Mouse (Mus musculus): ENCODE results near the gene Npsr1. TPM values are rescaled to one million over a fixed set of nuclear protein-coding genes. Genes with fewer than 3 reads are reported as not detected.

The Npsr1 gene
- 0.27 and 0.55 TPM in 2 replicates for polyA plus RNA-seq (2014; fragmentation: Nextera tagmentation; extraction: Ambion mirVana)

DNA sequence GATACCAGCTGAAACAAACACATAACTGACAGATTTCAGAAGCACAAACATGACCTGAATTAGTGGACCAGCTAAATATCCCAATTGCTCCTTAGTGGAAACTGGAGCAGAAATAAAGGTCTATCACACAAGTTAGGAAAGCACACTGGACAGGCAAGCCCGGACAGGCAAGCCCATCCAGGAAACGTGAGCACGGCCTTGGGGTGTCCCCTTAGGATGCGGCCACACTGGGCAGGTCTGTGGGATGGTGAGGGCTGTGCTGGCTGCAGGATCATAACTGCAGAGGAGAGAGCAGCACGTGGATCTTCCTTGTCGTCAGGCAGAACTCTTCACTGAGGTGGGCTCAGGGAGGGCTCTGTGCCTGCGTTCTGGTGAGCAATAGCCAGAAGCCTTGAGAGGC lies at the start of gene Npsr1:
TSS of gene Npsr1 (plus strand) at position 301 of the 400 bp plus-strand sequence.
- Histone ChIP-seq H3K4me2 (ENCODE audit: low read length) (no peak within 1 kb of the TSS), H3K9ac (ENCODE audit: low read length) (no peak within 1 kb of the TSS), H3K27me3 (replicated peaks; ENCODE audit: control insufficient read depth, insufficient read depth, low read length) (no peaks in the 10 kb centered on the region), H3K9me3 (replicated peaks; ENCODE audit: control insufficient read depth, low read length) (no peaks in the 10 kb centered on the region), H3K27ac (ENCODE audit: low read depth, low read length) (no peak within 1 kb of the TSS), H3K4me1 (ENCODE audit: control insufficient read depth, insufficient read depth, low read length) (no peaks in the 10 kb centered on the region), H3K36me3 (ENCODE audit: control insufficient read depth, insufficient read depth, low read length) (no peaks in the 10 kb centered on the region), H3K4me3 (ENCODE audit: low read depth, low read length) (no peak within 1 kb of the TSS)
- ATAC-seq (no peak), DNase-seq (ENCODE audit: low spot score) (no peak)
- 72% methylated on average over 7 of the region's 7 CpGs for WGBS

DNA sequence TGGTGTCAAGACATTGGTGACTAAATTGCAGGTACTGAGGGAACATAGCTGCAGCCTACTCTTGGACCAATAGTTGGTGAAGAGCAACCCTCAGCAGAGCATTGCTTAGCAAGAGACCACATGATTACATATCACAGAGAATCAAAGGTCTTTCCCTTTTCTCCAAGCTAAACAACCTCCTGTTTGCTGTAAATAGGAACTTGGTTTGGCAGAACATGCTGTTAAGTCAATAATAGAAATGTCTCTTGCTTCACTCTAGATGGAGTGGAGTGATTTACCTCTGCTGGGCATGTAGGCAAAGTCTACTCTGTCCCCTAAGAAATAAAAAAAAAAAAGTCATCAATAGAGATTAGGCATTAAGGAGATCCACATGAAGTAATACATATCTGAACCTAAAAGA lies 46.3 kb upstream of the Npsr1 start:
- ATAC-seq (no peak), DNase-seq (ENCODE audit: low spot score) (no peak)
- H3K4me3 ChIP-seq (ENCODE audit: low read depth, low read length), result no peak overlapping the region
- H3K36me3 ChIP-seq (ENCODE audit: control insufficient read depth, insufficient read depth, low read length), result no peaks in the 10 kb centered on the region
- H3K27ac ChIP-seq (ENCODE audit: low read depth, low read length), result no peak overlapping the region
- no peak overlapping the region for H3K4me2 ChIP-seq (ENCODE audit: low read length)
- H3K27me3 ChIP-seq (replicated peaks; ENCODE audit: control insufficient read depth, insufficient read depth, low read length), result no peaks in the 10 kb centered on the region
- no peaks in the 10 kb centered on the region for H3K9me3 ChIP-seq (replicated peaks; ENCODE audit: control insufficient read depth, low read length)
- no peak overlapping the region for H3K9ac ChIP-seq (ENCODE audit: low read length)
- no peaks in the 10 kb centered on the region for H3K4me1 ChIP-seq (ENCODE audit: control insufficient read depth, insufficient read depth, low read length)

DNA sequence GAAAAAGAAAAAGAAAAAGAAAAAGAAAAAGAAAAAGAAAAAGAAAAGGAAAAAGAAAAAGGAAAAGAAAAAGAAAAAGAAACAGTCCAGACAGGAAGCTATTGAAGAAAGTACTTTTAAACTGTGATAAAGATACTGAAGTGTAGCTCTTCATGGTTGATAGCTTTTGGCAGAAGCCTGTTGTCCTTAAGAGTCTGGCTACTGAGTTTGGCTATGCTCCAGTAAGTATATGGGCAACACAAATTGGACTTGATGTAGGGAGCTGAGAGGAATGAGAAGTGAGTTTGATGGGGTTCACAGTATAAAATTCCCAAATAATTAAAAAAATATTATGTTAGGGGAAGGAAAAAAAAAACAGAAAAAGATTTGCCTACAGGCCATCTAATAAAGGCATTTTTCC lies 34.5 kb upstream of the Npsr1 start:
- H3K36me3 ChIP-seq (ENCODE audit: control insufficient read depth, insufficient read depth, low read length), result no peaks in the 10 kb centered on the region
- DNase-seq (ENCODE audit: low spot score) (peak; percentile 31), ATAC-seq (no peak)
- H3K4me1 ChIP-seq (ENCODE audit: control insufficient read depth, insufficient read depth, low read length), result no peaks in the 10 kb centered on the region
- no peak overlapping the region for H3K4me2 ChIP-seq (ENCODE audit: low read length)
- H3K27ac ChIP-seq (ENCODE audit: low read depth, low read length), result no peak overlapping the region
- no peaks in the 10 kb centered on the region for H3K9me3 ChIP-seq (replicated peaks; ENCODE audit: control insufficient read depth, low read length)
- no peaks in the 10 kb centered on the region for H3K27me3 ChIP-seq (replicated peaks; ENCODE audit: control insufficient read depth, insufficient read depth, low read length)
- no peak overlapping the region for H3K4me3 ChIP-seq (ENCODE audit: low read depth, low read length)
- H3K9ac ChIP-seq (ENCODE audit: low read length), result no peak overlapping the region

DNA sequence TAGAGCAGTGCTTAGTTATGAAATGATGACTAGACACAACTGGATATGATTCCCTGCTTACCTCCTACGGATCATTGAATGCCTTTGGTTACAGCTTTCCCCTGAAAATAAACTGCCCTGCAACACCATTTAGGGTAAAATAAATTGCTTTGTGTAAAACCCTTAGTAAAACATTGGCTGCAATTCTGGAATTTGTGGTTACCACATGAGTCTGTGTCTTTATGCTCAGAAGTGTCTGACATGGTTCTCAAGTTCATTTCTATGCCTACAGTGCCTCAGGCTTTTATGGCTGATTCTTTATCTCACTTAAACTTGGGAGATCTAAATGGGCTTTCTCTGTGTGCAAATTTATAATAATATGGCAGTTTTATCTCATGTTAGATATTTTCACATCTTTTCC lies 26.1 kb upstream of the Npsr1 start:
- Histone ChIP-seq H3K27ac (ENCODE audit: low read depth, low read length) (no peak overlapping the region), H3K9ac (ENCODE audit: low read length) (no peak overlapping the region), H3K27me3 (replicated peaks; ENCODE audit: control insufficient read depth, insufficient read depth, low read length) (no peaks in the 10 kb centered on the region), H3K36me3 (ENCODE audit: control insufficient read depth, insufficient read depth, low read length) (no peaks in the 10 kb centered on the region), H3K4me2 (ENCODE audit: low read length) (no peak overlapping the region), H3K9me3 (replicated peaks; ENCODE audit: control insufficient read depth, low read length) (no peaks in the 10 kb centered on the region), H3K4me3 (ENCODE audit: low read depth, low read length) (no peak overlapping the region), H3K4me1 (ENCODE audit: control insufficient read depth, insufficient read depth, low read length) (no peaks in the 10 kb centered on the region)
- ATAC-seq (no peak), DNase-seq (ENCODE audit: low spot score) (no peak)
- WGBS, result 86% methylated on average over 1 of the region's 1 CpGs

DNA sequence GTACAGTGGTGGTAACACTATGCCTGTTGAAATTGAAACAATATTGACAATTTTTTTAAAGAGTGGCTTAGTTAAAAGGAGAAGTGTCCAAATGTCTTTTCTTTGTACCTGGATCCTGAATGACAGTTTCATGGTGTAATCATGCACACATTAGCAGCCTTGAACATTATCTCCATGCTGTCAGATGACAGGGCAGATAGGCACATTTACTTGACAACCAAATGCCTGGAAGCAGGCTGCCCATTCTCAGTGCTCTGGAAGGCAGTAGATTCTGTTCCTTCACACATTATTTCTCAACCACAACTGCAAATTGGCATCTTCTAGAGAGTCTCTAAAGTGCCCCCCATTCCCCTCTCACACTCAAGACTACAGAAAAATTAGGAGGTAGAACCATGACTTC lies 20.2 kb upstream of the Npsr1 start:
- H3K9ac ChIP-seq (ENCODE audit: low read length), result no peak overlapping the region
- H3K27me3 ChIP-seq (replicated peaks; ENCODE audit: control insufficient read depth, insufficient read depth, low read length), result no peaks in the 10 kb centered on the region
- DNase-seq (ENCODE audit: low spot score), result no peak
- H3K9me3 ChIP-seq (replicated peaks; ENCODE audit: control insufficient read depth, low read length), result no peaks in the 10 kb centered on the region
- H3K36me3 ChIP-seq (ENCODE audit: control insufficient read depth, insufficient read depth, low read length), result no peaks in the 10 kb centered on the region
- H3K4me2 ChIP-seq (ENCODE audit: low read length), result no peak overlapping the region
- ATAC-seq, result no peak
- no peak overlapping the region for H3K4me3 ChIP-seq (ENCODE audit: low read depth, low read length)
- H3K4me1 ChIP-seq (ENCODE audit: control insufficient read depth, insufficient read depth, low read length), result no peaks in the 10 kb centered on the region
- H3K27ac ChIP-seq (ENCODE audit: low read depth, low read length), result no peak overlapping the region

DNA sequence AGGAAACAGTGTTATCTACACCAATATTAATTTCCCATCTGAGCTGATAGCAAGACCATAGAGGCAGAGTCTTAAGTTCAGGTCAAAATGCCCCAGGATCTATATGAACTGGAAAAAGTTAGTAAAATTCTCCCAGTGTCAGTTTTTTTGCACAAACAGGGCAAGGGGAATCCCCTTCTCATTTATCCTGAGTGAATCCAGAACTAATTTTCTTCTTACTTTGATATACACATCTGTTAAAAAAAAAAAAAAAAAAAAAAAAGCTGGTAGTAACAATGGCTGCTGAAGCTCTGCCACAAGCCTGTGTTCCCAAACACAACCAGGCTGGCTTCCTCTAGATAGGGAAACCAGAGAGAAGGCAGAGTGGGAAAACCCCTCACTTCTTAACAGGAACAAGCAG lies 5.9 kb upstream of the Npsr1 start:
- no peak overlapping the region for H3K9ac ChIP-seq (ENCODE audit: low read length)
- no peak overlapping the region for H3K27ac ChIP-seq (ENCODE audit: low read depth, low read length)
- H3K36me3 ChIP-seq (ENCODE audit: control insufficient read depth, insufficient read depth, low read length), result no peaks in the 10 kb centered on the region
- no peak overlapping the region for H3K4me3 ChIP-seq (ENCODE audit: low read depth, low read length)
- DNase-seq (ENCODE audit: low spot score), result no peak
- H3K4me2 ChIP-seq (ENCODE audit: low read length), result no peak overlapping the region
- H3K27me3 ChIP-seq (replicated peaks; ENCODE audit: control insufficient read depth, insufficient read depth, low read length), result no peaks in the 10 kb centered on the region
- no peaks in the 10 kb centered on the region for H3K4me1 ChIP-seq (ENCODE audit: control insufficient read depth, insufficient read depth, low read length)
- no peak for ATAC-seq
- no peaks in the 10 kb centered on the region for H3K9me3 ChIP-seq (replicated peaks; ENCODE audit: control insufficient read depth, low read length)

DNA sequence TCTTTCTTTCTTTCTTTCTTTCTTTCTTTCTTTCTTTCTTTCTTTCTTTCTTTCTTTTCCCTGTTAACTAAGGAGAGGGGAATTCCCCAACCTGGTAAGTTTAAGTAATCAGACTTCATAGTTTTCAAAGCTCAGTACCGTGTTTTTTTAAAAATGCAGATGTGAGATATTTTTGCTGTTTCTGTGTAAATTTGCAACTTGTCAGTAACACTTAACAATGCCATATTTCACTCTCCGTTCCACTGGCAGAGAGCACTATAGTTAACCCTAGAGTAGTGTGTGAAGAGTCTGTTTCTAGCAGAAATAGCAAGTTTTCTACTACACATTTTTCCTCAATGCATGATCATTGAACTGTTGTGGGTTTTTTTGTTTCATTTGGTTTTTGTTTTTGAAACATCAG lies 730 bp downstream of the Npsr1 start:
- no peak overlapping the region for H3K9ac ChIP-seq (ENCODE audit: low read length)
- no peaks in the 10 kb centered on the region for H3K27me3 ChIP-seq (replicated peaks; ENCODE audit: control insufficient read depth, insufficient read depth, low read length)
- WGBS, result 73% methylated on average over 2 of the region's 2 CpGs

DNA sequence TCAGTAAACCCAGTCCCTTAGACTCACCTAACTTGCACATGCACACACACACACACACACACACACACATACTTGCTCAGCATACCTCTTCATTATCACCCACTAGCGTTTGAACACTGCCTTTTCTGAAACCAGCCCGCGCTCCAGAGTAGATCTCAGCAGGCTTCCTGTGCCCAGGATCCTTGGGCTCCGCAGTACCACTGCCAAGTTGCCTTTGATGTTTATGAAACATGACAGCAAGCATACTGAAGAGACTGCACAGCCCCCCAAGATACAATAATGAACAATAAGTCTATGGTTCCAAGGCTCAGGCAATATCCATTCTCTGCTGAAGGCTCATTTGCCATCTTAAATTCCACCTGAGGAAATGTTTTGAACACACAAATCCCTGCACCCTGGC lies 1.8 kb downstream of the Npsr1 start:
- no peak overlapping the region for H3K4me2 ChIP-seq (ENCODE audit: low read length)
- no peaks in the 10 kb centered on the region for H3K4me1 ChIP-seq (ENCODE audit: control insufficient read depth, insufficient read depth, low read length)
- H3K36me3 ChIP-seq (ENCODE audit: control insufficient read depth, insufficient read depth, low read length), result no peaks in the 10 kb centered on the region
- H3K27ac ChIP-seq (ENCODE audit: low read depth, low read length), result no peak overlapping the region
- DNase-seq (ENCODE audit: low spot score) (no peak), ATAC-seq (no peak)
- no peak overlapping the region for H3K4me3 ChIP-seq (ENCODE audit: low read depth, low read length)
- H3K9ac ChIP-seq (ENCODE audit: low read length), result no peak overlapping the region
- WGBS, result 71% methylated on average over 4 of the region's 4 CpGs
- H3K9me3 ChIP-seq (replicated peaks; ENCODE audit: control insufficient read depth, low read length), result no peaks in the 10 kb centered on the region
- H3K27me3 ChIP-seq (replicated peaks; ENCODE audit: control insufficient read depth, insufficient read depth, low read length), result no peaks in the 10 kb centered on the region

More for the DNA sequence above, 730 bp downstream of the Npsr1 start:
- Histone ChIP-seq H3K9me3 (replicated peaks; ENCODE audit: control insufficient read depth, low read length) (no peaks in the 10 kb centered on the region), H3K36me3 (ENCODE audit: control insufficient read depth, insufficient read depth, low read length) (no peaks in the 10 kb centered on the region), H3K4me2 (ENCODE audit: low read length) (no peak overlapping the region), H3K4me1 (ENCODE audit: control insufficient read depth, insufficient read depth, low read length) (no peaks in the 10 kb centered on the region), H3K27ac (ENCODE audit: low read depth, low read length) (no peak overlapping the region), H3K4me3 (ENCODE audit: low read depth, low read length) (no peak overlapping the region)
- DNase-seq (ENCODE audit: low spot score) (no peak), ATAC-seq (no peak)

DNA sequence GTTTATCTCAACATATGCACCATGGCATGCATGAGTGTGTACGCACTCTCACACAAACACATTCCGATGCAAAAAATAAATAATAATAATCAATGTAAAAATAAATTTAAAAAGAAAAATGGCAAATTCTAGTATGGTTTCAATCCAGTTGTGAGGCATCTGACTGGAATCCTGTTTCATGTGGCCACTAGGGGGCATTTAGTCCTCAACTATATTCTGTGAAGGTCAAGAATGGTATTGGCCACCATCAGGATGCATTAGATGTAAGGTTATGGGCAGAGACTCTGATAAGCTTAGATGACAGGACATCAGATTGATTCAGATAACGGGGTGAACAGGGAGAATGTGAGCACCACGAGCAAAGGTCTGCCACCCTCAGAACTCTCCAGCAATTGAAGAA lies 21.6 kb downstream of the Npsr1 start:
- no peak overlapping the region for H3K4me2 ChIP-seq (ENCODE audit: low read length)
- H3K27me3 ChIP-seq (replicated peaks; ENCODE audit: control insufficient read depth, insufficient read depth, low read length), result no peaks in the 10 kb centered on the region
- H3K9ac ChIP-seq (ENCODE audit: low read length), result no peak overlapping the region
- DNase-seq (ENCODE audit: low spot score) (peak; percentile 76), ATAC-seq (peak; percentile 46)
- no peak overlapping the region for H3K4me3 ChIP-seq (ENCODE audit: low read depth, low read length)
- no peaks in the 10 kb centered on the region for H3K36me3 ChIP-seq (ENCODE audit: control insufficient read depth, insufficient read depth, low read length)
- 57% methylated on average over 4 of the region's 4 CpGs for WGBS
- no peaks in the 10 kb centered on the region for H3K9me3 ChIP-seq (replicated peaks; ENCODE audit: control insufficient read depth, low read length)
- no peak overlapping the region for H3K27ac ChIP-seq (ENCODE audit: low read depth, low read length)
- no peaks in the 10 kb centered on the region for H3K4me1 ChIP-seq (ENCODE audit: control insufficient read depth, insufficient read depth, low read length)

DNA sequence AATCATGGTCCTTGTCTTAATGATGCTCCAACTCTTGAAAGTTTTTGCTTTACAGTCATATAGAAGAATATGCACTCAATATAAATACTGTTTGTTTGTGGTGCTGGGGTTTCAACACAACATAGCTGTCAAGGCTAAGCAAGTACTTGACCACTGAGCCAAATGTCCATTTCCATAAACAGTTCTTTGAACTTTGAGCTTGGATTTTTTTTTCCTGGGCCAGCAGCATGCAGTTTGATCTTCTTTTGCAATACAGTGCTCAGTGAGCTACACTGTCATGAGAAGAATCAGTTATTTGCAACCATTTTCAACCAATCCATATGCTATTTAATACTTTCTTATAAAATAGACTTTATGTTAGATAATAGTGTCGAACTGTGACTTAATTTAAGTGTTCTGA lies 35.3 kb downstream of the Npsr1 start:
- Histone ChIP-seq H3K4me2 (ENCODE audit: low read length) (no peak overlapping the region), H3K9me3 (replicated peaks; ENCODE audit: control insufficient read depth, low read length) (no peaks in the 10 kb centered on the region), H3K4me3 (ENCODE audit: low read depth, low read length) (no peak overlapping the region), H3K27ac (ENCODE audit: low read depth, low read length) (no peak overlapping the region), H3K27me3 (replicated peaks; ENCODE audit: control insufficient read depth, insufficient read depth, low read length) (no peaks in the 10 kb centered on the region), H3K9ac (ENCODE audit: low read length) (no peak overlapping the region), H3K4me1 (ENCODE audit: control insufficient read depth, insufficient read depth, low read length) (no peaks in the 10 kb centered on the region), H3K36me3 (ENCODE audit: control insufficient read depth, insufficient read depth, low read length) (no peaks in the 10 kb centered on the region)
- ATAC-seq (no peak), DNase-seq (ENCODE audit: low spot score) (no peak)
- WGBS, result 88% methylated on average over 1 of the region's 1 CpGs
